Mouse (Mus musculus) forebrain, embryonic 11.5 days (tissue): ENCODE measurements around the gene Lyst. TPM values are rescaled to one million over a fixed set of nuclear protein-coding genes. Genes with fewer than 3 reads are reported as not detected.
"Not testable (repeated sequence)": the region's sequence is repeated elsewhere in the genome, so short reads cannot be mapped to it uniquely, and the experiment has no call there.

Source experiments
- ATAC-seq: fragments of 200-750 bp; cut with Nextera tagmentation; replicated peaks from 2 replicates; pipeline ENCODE4 v1.8.0; 2017; ENCODE audit warnings: moderate TSS enrichment; ENCODE audit not compliant: low FRiP score
- DNase-seq: peaks from one replicate; pipeline ENCODE4 v3.0.0-alpha.2; 2017; ENCODE audit warnings: low spot score
- H3K27ac ChIP-seq: fragments of 300-500 bp; sonication (generic); 2 replicates; pipeline ENCODE4 v1.5.1; 2014; ENCODE audit warnings: low read depth, low read length
- H3K27me3 ChIP-seq: fragments of 300-500 bp; sonication (generic); 2 replicates; pipeline ENCODE4 v1.6.1; 2014; ENCODE audit warnings: mild to moderate bottlenecking, low read length, mixed read lengths; ENCODE audit not compliant: control insufficient read depth, insufficient read depth
- H3K36me3 ChIP-seq: fragments of 300-500 bp; sonication (generic); 2 replicates; pipeline ENCODE4 v1.6.1; 2014; ENCODE audit warnings: mild to moderate bottlenecking, low read length, moderate library complexity, mixed read lengths; ENCODE audit not compliant: control insufficient read depth, insufficient read depth
- H3K4me1 ChIP-seq: fragments of 300-500 bp; sonication (generic); replicated peaks from 2 replicates; pipeline ENCODE4 v1.6.1; 2014; ENCODE audit warnings: low read length, mixed read lengths; ENCODE audit not compliant: control insufficient read depth, insufficient read depth
- H3K4me2 ChIP-seq: fragments of 300-500 bp; sonication (generic); 2 replicates; pipeline ENCODE4 v1.6.1; 2014; ENCODE audit warnings: low read depth, mild to moderate bottlenecking, low read length, moderate library complexity, mixed read lengths; ENCODE audit not compliant: severe bottlenecking
- H3K4me3 ChIP-seq: fragments of 300-500 bp; sonication (generic); 2 replicates; pipeline ENCODE4 v1.5.1; 2014; ENCODE audit warnings: low read depth, low read length
- H3K9ac ChIP-seq: fragments of 300-500 bp; sonication (generic); 2 replicates; pipeline ENCODE4 v1.6.1; 2014; ENCODE audit warnings: low read length
- H3K9me3 ChIP-seq: fragments of 300-500 bp; sonication (generic); 2 replicates; pipeline ENCODE4 v1.6.1; 2016; ENCODE audit warnings: low read length, mixed read lengths; ENCODE audit not compliant: control insufficient read depth
- WGBS: fragments of 180-500 bp; shearing (Covaris S2); extraction: QIAGEN DNeasy Blood & Tissue Kit; methylation state at CpG from one replicate; pipeline ENCODE4 v1.1.7; 2014; 5-methylcytosine and 5-hydroxymethylcytosine counted together
- polyA plus RNA-seq: library from polyadenylated mRNA; unstranded; fragments of >200 nt; fragmentation: Nextera tagmentation; extraction: Ambion mirVana; gene quantifications from 2 replicates; pipeline ENCODE4 v1.2.1, GENCODE M21; 2014

Lyst gene
- polyA plus RNA-seq, 1 experiment from 2014 or later, result 4.4 TPM

DNA sequence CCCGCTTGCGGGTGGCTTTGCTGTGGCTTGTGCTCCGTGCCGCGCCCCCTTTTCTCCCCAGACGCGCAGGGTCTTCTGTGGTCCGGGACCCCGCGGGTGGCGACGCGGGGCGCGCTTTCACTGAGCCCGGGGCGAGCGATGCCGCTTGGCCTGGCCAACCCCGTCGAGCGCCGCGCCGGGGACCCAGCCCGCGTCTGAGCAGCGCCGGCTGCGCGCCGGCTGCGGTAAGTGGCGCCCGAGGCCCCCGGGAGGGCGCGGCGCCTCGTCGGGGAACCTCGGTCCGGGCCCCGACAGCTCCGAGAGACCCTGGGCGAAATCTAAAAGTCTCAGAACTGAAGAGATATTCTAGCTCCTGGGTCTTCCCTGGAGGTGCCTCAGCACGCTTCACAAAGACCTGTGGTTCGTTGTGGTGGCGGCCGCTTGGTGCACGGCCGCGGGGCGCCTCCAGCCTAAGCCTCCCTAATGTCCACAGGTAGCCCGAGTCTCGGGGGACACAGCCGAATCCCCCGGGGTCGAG lies 194.3 kb downstream of the Lyst start:
- Histone ChIP-seq H3K4me2 (peak overlapping the region; percentile 95), H3K9ac (peak overlapping the region; percentile 41), H3K36me3 (no peaks in the 10 kb centered on the region), H3K4me3 (peak overlapping the region; percentile 52), H3K27me3 (peaks cover 24% of the 10 kb centered on the region), H3K4me1 (peaks cover 3% of the 10 kb centered on the region), H3K9me3 (no peaks in the 10 kb centered on the region), H3K27ac (no peak overlapping the region)
- DNase-seq (peak; percentile 62), ATAC-seq (peak; percentile 73)
- 2% methylated on average over 43 of the region's 59 CpGs for WGBS

DNA sequence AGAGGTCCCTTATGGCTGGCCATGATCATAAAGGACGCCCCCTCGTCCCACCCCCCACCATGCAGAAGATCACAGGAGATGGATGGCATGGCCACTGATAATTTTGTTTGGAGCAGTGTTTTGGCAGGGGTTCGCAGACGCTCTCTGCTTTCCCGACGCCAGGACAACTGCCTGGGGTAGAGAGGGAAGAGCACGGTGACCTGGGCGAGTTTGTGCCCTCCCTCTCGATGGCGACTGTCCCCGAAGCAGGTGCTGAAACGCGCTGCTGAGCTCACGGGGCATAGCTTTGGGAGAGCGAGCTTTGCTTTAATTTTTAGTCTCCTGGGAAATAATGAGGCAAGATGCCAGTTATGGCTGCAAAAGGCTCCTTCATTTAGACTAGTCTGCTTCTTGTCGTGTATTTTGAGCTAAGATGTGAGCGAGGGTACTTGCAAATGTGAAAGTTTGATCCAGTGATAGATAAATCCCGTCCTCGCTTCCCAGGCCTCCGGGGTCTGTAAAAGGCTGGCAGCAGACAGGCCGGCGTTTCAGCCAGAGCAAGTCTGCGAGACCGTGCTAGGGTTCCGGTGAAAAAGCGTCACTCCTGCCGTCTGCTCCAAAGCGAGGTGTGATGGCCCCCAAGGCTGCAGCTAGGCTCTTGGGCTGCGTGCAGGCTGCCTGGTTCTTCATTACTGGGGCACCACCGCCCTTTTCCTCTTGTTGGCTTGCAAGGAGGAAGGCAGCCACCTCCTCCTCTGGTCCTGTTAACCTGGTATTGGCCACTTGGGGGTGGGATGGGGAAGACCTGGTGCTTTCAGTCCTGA lies 195.0 kb downstream of the Lyst start:
- ATAC-seq, result peak; percentile 28; the same call in 1 of the 2 replicates
- peak overlapping the region; percentile 95 for H3K4me2 ChIP-seq
- no peak overlapping the region for H3K9ac ChIP-seq
- H3K36me3 ChIP-seq, result no peaks in the 10 kb centered on the region
- peak overlapping the region; percentile 52 for H3K4me3 ChIP-seq
- 1% methylated on average over 30 of the region's 30 CpGs for WGBS
- no peaks in the 10 kb centered on the region for H3K9me3 ChIP-seq
- H3K4me1 ChIP-seq, result peaks cover 3% of the 10 kb centered on the region
- H3K27me3 ChIP-seq, result peaks cover 24% of the 10 kb centered on the region
- DNase-seq, result peak; percentile 60
- no peak overlapping the region for H3K27ac ChIP-seq

DNA sequence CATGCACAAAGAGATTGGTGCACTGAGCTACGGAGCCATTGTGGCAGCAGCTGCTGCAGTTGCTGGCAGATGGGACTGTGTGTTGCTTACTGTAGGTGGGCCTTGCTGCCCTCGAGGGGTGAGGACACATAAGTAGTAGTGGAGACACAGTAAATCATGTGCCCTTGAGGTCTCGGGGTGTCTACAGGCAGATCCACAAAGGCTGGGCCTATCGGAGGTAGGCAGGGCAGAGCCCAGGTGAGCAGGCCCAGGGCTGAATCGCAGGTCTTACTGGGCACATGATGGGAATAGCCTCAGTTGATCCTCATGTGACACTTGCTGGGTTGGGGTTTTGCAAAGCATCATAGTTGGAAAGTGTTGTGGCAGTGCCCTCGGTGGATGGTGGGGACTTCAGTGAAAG lies 196.8 kb downstream of the Lyst start:
- no peak overlapping the region for H3K9ac ChIP-seq
- H3K4me1 ChIP-seq, result peaks cover 3% of the 10 kb centered on the region
- ATAC-seq (no peak), DNase-seq (peak; percentile 37)
- no peaks in the 10 kb centered on the region for H3K9me3 ChIP-seq
- H3K4me3 ChIP-seq, result no peak overlapping the region
- WGBS, result 85% methylated on average over 6 of the region's 6 CpGs
- no peak overlapping the region for H3K27ac ChIP-seq
- H3K27me3 ChIP-seq, result peaks cover 24% of the 10 kb centered on the region
- H3K4me2 ChIP-seq, result no peak overlapping the region
- no peaks in the 10 kb centered on the region for H3K36me3 ChIP-seq

DNA sequence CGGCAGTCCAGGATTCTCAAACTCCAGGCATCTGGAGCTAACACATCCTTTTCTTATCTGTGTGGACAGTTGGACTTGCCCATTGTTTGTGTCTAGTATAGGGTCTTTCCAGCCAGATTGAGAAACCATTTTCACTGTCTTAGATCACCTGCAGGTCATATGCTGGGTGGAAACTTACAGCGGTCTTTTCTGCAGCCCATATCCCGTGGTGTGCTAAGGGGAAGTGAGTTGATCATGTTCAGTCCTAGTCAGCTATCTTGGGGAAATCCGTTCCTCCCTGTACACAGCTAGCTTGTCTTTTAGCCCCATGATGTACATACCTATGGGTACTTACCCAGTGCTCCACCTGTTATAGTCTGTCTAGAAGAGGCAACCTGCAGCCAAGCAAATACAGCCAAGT lies 197.9 kb downstream of the Lyst start:
- 88% methylated on average over 4 of the region's 4 CpGs for WGBS
- Histone ChIP-seq H3K36me3 (no peaks in the 10 kb centered on the region), H3K9me3 (no peaks in the 10 kb centered on the region), H3K4me1 (peaks cover 3% of the 10 kb centered on the region), H3K4me3 (no peak overlapping the region), H3K27me3 (peaks cover 20% of the 10 kb centered on the region), H3K27ac (no peak overlapping the region), H3K4me2 (no peak overlapping the region), H3K9ac (no peak overlapping the region)
- ATAC-seq (no peak), DNase-seq (no peak)

DNA sequence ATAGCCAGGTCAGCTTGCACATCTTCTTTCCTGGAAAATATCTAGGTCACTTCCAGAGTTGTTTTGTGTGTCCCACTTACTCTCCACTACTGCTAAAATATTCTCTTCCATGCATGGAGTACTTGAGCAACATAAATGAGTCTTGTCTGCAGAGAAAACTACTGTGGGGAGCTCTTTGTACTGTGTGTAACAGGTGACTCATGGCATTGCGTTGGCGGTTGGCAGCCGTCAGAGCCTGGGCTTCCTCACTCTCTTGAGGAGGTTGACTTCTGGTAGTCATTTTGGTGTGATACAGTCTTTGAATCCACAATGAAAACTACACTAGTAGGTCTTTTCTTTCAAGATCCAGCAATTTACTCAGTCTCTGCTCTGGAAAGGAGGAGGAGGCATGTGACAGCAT lies 201.8 kb downstream of the Lyst start:
- ATAC-seq (no peak), DNase-seq (peak; percentile 35)
- Histone ChIP-seq H3K27ac (no peak overlapping the region), H3K36me3 (no peaks in the 10 kb centered on the region), H3K9me3 (no peaks in the 10 kb centered on the region), H3K9ac (no peak overlapping the region), H3K27me3 (no peaks in the 10 kb centered on the region; the same call in 1 of the 2 replicates), H3K4me1 (no peaks in the 10 kb centered on the region), H3K4me2 (no peak overlapping the region), H3K4me3 (no peak overlapping the region)
- 93% methylated on average over 3 of the region's 3 CpGs for WGBS

DNA sequence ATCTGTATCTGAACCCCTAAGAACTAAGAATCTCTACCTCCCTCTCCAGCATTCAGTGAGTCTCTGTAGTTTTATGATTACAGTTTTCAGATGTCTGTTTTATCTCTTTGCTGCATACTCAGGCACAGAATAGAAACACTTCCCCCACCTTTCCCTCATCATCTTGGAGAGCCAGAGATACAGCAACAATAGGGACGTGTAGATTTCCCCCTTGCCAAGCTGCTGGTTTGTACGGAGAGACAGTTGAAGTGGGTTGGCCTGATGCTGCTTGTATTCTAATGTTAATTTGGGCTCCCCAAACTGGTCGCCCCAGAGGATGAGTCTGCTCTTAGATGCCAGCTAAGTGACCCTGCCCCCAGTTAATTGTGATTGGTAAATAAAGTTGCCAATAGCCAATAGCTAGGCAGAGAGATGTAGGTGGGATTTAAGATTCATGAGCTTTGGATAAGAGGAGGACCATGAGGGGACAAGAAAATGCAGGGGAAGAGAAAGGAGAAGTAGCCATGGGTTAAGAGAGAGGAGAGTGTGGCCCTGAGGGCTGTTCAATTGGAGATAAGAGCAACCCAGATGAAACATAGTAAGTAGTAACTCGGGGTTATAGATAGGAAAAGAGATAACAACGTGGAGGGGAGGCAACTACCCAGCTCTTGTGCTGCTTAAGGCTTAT lies 205.1 kb downstream of the Lyst start:
- no peaks in the 10 kb centered on the region for H3K4me1 ChIP-seq
- no peak overlapping the region for H3K27ac ChIP-seq
- no peak overlapping the region for H3K4me3 ChIP-seq
- H3K4me2 ChIP-seq, result no peak overlapping the region
- H3K9ac ChIP-seq, result no peak overlapping the region
- DNase-seq, result no peak
- H3K36me3 ChIP-seq, result no peaks in the 10 kb centered on the region
- 36% methylated on average over 5 of the region's 5 CpGs for WGBS
- no peak for ATAC-seq
- H3K27me3 ChIP-seq, result no peaks in the 10 kb centered on the region
- no peaks in the 10 kb centered on the region for H3K9me3 ChIP-seq

DNA sequence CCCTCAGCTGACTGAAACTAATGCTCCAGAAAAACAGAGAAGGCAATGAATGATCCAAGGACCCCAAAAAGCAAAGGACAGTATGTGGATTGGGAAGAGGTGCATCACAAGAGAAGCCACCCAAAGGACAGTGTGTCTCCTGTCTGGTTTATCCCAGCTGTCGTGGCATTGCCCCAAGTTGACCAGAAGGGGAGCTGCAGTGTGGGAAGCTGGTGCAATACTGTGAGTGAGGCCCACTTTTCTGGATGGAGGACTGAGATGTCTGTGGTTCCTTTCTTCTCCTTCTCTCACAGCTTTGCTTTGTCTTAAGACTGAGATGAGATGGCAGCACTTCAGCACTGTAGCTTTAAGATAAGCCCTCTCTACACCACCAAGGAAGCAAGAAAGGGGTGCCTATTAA lies 205.9 kb downstream of the Lyst start:
- WGBS, result 67% methylated on average over 1 of the region's 1 CpGs
- ATAC-seq (no peak), DNase-seq (no peak)
- H3K4me2 ChIP-seq, result no peak overlapping the region
- H3K27me3 ChIP-seq, result no peaks in the 10 kb centered on the region
- H3K9me3 ChIP-seq, result no peaks in the 10 kb centered on the region
- H3K4me3 ChIP-seq, result no peak overlapping the region
- H3K36me3 ChIP-seq, result no peaks in the 10 kb centered on the region
- H3K27ac ChIP-seq, result no peak overlapping the region
- no peak overlapping the region for H3K9ac ChIP-seq
- H3K4me1 ChIP-seq, result no peaks in the 10 kb centered on the region

DNA sequence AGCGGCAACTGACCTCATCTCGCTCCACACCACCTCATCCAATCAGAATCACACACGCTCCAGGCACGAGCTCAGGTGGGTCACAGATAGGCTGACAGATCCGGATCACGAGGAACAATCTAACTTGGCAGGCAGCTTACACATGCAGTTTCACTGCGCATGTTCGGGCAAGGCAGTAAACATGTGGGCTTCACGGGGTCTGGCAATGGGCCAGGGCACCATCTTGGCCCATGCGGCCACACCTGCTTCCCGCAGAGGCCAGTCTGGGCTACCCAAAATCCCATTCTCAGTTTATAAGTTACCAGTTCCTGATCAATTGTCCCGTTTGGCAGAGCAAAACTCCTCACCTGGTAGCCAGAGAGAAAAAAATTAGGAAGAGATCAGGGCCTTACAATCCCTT lies 207.6 kb downstream of the Lyst start:
- H3K27me3 ChIP-seq, H3K4me1 ChIP-seq, H3K36me3 ChIP-seq, H3K9ac ChIP-seq, H3K4me3 ChIP-seq, DNase-seq, ATAC-seq, H3K27ac ChIP-seq, H3K4me2 ChIP-seq, H3K9me3 ChIP-seq: not testable (repeated sequence)
- WGBS, result 95% methylated on average over 12 of the region's 12 CpGs
